Mouse (Mus musculus) neural tube, embryonic 12.5 days (tissue): ENCODE data around the gene Nkx6-2. TPM values are rescaled to one million over a fixed set of nuclear protein-coding genes. Genes with fewer than 3 reads are reported as not detected.
A peak's percentile ranks its signal among the peaks of the same experiment; 100 is the strongest.

Experiments
- ATAC-seq: fragments of 200-750 bp; cut with Nextera tagmentation; 2 replicates; pipeline ENCODE4 v1.8.0; 2017; ENCODE audit warnings: low read depth, mild to moderate bottlenecking, moderate TSS enrichment, moderate library complexity; ENCODE audit not compliant: low FRiP score
- H3K27ac ChIP-seq: fragments of 300-500 bp; sonication (generic); 2 replicates; pipeline ENCODE4 v1.5.1; 2016
- H3K27me3 ChIP-seq: fragments of 300-500 bp; sonication (generic); replicated peaks from 2 replicates; pipeline ENCODE4 v1.6.1; 2016; ENCODE audit warnings: mild to moderate bottlenecking
- H3K36me3 ChIP-seq: fragments of 300-500 bp; sonication (generic); 2 replicates; pipeline ENCODE4 v1.6.1; 2016; ENCODE audit warnings: mild to moderate bottlenecking
- H3K4me1 ChIP-seq: fragments of 300-500 bp; sonication (generic); 2 replicates; pipeline ENCODE4 v1.6.1; 2016
- H3K4me2 ChIP-seq: fragments of 300-500 bp; sonication (generic); replicated peaks from 2 replicates; pipeline ENCODE4 v1.6.1; 2016; ENCODE audit warnings: mild to moderate bottlenecking
- H3K4me3 ChIP-seq: fragments of 300-500 bp; sonication (generic); 2 replicates; pipeline ENCODE4 v1.5.1; 2016
- H3K9ac ChIP-seq: fragments of 300-500 bp; sonication (generic); 2 replicates; pipeline ENCODE4 v1.6.1; 2016; ENCODE audit warnings: mild to moderate bottlenecking
- H3K9me3 ChIP-seq: fragments of 300-500 bp; sonication (generic); 2 replicates; pipeline ENCODE4 v1.6.1; 2016; ENCODE audit warnings: mild to moderate bottlenecking
- WGBS: fragments of 180-500 bp; shearing (Covaris S2); methylation state at CpG from one replicate; pipeline ENCODE4 v1.1.7; 2016; 5-methylcytosine and 5-hydroxymethylcytosine counted together
- polyA plus RNA-seq: library from polyadenylated mRNA; unstranded; fragments of >200 nt; fragmentation: Nextera tagmentation; extraction: Ambion mirVana; gene quantifications from 2 replicates; pipeline ENCODE4 v1.2.1, GENCODE M21; 2016

The Nkx6-2 gene
- polyA plus RNA-seq, 1 experiment from 2014 or later = 10.5 TPM

DNA sequence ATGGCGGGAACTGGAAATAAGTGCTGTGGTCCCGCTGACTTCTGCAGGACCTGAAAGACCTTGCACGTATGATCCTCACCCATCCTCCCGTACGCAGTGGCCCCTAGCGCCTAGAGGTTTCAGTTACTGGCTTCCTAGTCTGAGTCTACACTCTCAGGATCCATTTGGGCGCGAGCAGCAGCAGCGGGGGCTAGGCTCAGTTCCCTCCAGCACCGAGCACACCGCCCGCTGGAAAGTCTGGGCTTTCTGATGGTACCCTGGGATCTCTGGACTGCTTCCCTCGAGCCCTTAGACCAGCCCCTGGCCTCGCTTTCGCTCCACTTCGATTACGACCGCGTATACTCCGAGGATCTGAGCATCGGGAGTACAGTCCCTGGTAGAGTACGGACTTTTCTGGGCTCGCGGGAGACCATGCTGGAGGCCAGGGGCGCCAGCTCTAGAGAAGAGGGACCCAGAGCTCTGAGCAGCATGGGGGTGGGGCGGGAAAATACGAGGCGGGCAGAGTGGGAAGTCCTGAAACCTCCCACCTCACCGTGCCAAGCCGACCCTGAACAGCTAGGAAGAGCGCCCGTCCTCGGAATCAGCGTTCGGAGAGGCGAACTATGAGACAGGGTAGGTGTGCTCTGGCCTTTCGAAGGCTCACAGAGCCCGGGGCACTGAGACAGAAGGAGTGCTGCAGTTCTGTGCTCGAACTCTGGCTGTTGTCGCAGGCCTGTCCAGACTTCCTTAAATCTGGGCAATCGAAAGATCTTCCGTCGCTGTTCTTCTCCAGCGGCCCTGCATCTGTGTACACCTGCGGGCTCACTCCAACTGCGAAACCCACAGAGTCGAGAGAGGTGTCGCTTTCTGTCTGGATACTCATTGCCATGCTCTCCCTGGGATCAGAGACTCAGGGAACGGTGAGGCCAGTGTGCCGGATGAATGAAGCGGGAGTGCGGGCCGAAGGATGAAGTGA lies 1.9 kb upstream of the Nkx6-2 start:
- peaks cover 31% of the 10 kb centered on the region for H3K4me1 ChIP-seq
- H3K9ac ChIP-seq = no peak overlapping the region
- no peak overlapping the region for H3K27ac ChIP-seq
- ATAC-seq = no peak
- under 1% methylated on average over 53 of the region's 53 CpGs for WGBS
- no peaks in the 10 kb centered on the region for H3K36me3 ChIP-seq
- no peak overlapping the region for H3K4me2 ChIP-seq
- H3K4me3 ChIP-seq = no peak overlapping the region
- no peaks in the 10 kb centered on the region for H3K9me3 ChIP-seq
- H3K27me3 ChIP-seq = peaks cover 100% of the 10 kb centered on the region

DNA sequence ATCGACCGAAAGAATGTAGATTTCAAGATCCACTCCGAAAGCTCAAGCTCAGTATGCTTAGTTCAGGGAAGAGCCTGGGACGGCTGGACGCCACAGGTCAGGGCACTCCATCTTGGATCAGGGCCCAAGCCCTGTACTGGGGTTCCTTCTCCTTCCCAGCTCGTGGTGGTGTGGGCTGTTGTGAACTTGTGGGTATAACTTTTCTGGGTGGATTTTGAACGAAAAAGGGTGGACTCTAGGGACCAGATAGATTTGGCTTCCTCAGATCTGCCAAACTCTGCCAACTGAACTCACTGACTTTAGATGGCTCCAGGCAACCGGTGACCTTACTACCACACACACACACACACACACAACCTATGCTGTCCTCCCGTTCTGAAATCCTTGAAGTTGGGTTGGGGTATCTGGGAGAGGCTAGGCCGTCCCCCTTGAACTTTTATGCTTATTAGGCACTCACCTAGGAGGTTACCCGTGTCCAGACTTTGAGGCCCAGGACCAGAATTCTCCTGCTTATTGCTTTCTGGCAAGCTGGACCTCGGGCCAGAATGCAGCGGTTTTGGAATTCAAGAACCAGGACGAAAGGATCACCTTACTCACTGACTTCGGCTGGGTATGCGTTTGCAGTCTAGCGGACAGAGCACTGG lies 619 bp upstream of the Nkx6-2 start:
- Histone ChIP-seq H3K9me3 (no peaks in the 10 kb centered on the region), H3K27ac (no peak overlapping the region), H3K36me3 (no peaks in the 10 kb centered on the region), H3K4me3 (no peak overlapping the region), H3K4me2 (peak overlapping the region; percentile 58; the same call in 1 of the 2 replicates), H3K27me3 (peaks cover 100% of the 10 kb centered on the region), H3K9ac (no peak overlapping the region), H3K4me1 (peaks cover 29% of the 10 kb centered on the region)
- WGBS = 6% methylated on average over 17 of the region's 17 CpGs
- ATAC-seq = no peak

DNA sequence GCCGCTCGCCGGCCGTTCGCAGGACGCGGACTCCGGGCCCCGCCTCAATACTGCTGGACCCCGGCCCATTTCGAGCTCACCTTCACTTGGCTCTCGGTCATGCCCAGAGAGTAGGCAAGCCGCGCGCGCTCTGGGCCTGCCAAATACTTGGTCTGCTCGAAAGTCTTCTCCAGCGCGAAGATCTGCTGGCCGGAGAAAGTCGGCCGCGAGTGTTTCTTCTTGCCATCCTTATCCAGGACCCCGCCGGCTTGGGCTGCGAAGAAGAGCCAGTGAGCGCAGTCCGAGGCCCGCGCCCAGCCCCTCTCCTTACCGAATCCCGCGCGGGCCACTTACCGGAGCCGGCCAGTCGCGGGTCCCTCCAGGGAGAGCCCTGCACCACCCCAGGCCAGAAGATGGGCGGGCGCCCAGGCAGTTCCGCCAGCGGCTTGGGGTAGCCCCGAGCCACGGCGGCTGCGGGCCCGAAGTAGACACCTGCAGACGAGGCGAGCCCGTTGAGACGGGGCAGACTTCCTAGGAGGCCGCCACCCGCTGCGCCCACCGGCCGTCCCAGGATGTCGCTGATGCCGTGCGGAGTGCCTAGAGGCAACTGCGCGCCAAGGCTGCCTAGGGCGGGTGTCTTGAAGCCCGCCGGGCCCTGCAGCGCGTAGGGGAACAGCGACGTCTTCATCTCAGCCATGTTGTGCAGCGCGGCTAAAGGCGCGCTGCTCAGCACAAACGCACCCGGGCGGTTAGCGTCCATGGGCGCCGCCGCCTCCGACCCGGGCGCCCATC lies 611 bp downstream of the Nkx6-2 start:
- Histone ChIP-seq H3K36me3 (no peaks in the 10 kb centered on the region), H3K27me3 (peaks cover 100% of the 10 kb centered on the region), H3K4me3 (peak overlapping the region; percentile 35), H3K9me3 (no peaks in the 10 kb centered on the region), H3K4me2 (peak overlapping the region; percentile 58), H3K27ac (no peak overlapping the region), H3K9ac (0 out of 2 replicates have a peak overlapping the region, but pooled peaks have one; percentile 26), H3K4me1 (peaks cover 21% of the 10 kb centered on the region)
- 0 out of 2 replicates have a peak, but pooled peaks have one; percentile 35 for ATAC-seq
- WGBS = 1% methylated on average over 82 of the region's 82 CpGs

DNA sequence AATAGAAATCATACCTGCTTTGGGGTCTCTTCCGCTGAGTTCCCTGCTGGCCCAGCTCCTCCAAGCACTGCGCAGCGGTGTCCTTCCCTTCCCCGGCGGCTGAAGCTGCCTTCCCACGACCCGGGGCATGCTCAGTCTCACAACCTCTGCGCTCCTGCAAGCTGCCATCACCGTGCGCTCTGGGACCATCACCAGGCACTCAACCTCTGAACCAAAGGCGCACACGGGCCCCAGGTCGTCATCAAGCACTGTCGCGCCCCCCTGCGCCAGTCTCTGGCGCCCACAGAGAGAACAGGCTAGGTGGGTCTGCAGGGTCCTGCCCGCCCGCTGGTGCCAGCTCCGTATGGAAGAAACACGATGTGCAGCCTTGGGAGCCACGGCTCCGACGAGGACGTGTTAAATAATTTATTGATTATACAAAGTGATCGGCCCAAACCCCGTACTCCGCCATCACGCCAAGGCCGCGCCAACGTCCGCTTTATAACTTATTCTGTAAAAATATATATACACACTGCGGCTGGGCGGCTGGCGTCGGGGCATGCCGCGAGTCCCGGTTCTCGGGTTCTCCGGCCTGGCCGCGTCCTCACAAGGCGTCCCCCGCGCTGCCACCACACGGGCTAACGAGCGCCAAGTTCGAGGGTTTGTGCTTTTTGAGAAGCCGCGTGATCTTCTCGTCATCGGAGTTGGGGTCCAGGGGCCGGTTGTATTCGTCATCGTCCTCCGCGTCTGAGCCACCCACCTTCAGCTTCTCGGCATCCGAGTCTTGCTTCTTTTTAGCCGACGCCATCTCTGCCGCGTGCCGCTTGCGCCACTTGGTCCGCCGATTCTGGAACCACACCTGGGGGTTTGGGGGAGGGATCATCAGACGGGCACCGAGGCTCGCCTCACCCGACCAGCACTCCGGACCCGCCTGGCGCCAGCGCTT lies 1.5 kb downstream of the Nkx6-2 start:
- Histone ChIP-seq H3K36me3 (no peaks in the 10 kb centered on the region), H3K9ac (0 out of 2 replicates have a peak overlapping the region, but pooled peaks have one; percentile 26), H3K27me3 (peaks cover 99% of the 10 kb centered on the region), H3K4me2 (peak overlapping the region; percentile 58), H3K9me3 (no peaks in the 10 kb centered on the region), H3K4me1 (peaks cover 25% of the 10 kb centered on the region), H3K4me3 (peak overlapping the region; percentile 35), H3K27ac (no peak overlapping the region)
- WGBS = 1% methylated on average over 78 of the region's 78 CpGs
- no peak for ATAC-seq

DNA sequence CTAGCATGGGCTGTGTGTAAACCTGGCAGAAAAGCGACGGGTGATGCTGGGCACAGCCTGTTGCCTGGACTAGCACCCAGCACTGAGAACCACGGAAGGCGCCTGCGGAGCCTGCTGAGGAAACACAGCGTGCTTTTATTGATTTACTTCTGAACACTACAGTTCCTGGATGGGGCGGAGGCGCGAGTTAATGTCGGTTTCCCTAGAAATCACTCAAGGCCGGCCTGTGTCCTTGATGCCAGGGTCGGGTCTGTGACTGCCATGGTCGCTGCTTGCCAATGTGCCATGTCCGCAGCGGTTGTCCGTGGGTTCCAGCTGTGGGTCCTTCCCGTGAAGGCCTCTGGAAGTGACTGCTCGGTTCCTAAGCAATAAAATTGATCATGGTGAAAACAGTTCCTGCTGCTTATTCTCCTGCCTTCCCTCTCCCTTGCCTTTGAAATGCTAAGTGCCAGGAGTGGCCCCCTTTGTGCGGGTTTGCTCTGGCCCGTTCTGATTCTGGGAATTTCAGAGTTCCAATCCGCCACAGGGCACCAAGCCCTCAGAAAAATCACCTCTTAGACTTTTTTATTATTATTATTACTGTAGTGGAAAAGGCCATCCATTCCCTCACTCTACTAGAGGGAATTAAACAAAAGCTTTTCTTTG lies 3.2 kb downstream of the Nkx6-2 start:
- H3K36me3 ChIP-seq = no peaks in the 10 kb centered on the region
- no peak overlapping the region for H3K27ac ChIP-seq
- no peaks in the 10 kb centered on the region for H3K9me3 ChIP-seq
- peaks cover 98% of the 10 kb centered on the region for H3K27me3 ChIP-seq
- no peak overlapping the region for H3K9ac ChIP-seq
- ATAC-seq = no peak
- WGBS = 30% methylated on average over 21 of the region's 21 CpGs
- peaks cover 25% of the 10 kb centered on the region for H3K4me1 ChIP-seq
- H3K4me3 ChIP-seq = no peak overlapping the region
- H3K4me2 ChIP-seq = no peak overlapping the region

DNA sequence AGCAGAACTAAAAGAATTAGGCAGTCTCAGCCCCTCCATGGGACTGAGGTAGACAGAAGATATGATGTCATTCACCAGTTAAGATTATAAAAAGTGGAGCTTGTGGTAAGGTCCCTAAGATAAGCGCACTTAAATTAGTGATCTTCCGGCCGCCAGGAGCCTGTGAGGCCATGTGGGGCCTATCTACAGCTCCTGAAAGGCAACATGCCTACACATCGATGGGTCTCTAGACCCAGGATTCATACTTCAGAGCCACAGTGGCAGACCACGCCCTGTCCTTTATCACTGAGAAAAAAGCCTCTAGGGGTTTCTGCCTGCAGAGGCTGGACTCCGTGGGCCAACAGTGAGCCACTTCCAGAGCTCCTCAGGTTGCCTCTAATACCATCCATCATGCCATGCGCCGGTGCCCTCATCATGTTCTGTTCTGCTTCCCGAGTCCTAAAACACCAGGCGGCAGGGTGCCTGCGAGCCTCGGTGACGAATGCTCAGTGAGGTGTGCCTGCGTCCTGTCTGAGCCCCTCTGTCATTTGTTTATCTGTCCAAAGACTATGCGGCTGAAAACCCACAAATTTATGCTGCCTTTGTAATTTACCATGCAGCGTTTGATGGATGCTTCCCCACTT lies 6.4 kb downstream of the Nkx6-2 start:
- H3K9ac ChIP-seq = no peak overlapping the region
- ATAC-seq = no peak
- no peaks in the 10 kb centered on the region for H3K36me3 ChIP-seq
- peaks cover 9% of the 10 kb centered on the region; the same call in 1 of the 2 replicates for H3K4me1 ChIP-seq
- 74% methylated on average over 16 of the region's 16 CpGs for WGBS
- H3K4me3 ChIP-seq = no peak overlapping the region
- H3K27me3 ChIP-seq = peaks cover 92% of the 10 kb centered on the region
- no peaks in the 10 kb centered on the region for H3K9me3 ChIP-seq
- H3K27ac ChIP-seq = no peak overlapping the region
- H3K4me2 ChIP-seq = no peak overlapping the region

DNA sequence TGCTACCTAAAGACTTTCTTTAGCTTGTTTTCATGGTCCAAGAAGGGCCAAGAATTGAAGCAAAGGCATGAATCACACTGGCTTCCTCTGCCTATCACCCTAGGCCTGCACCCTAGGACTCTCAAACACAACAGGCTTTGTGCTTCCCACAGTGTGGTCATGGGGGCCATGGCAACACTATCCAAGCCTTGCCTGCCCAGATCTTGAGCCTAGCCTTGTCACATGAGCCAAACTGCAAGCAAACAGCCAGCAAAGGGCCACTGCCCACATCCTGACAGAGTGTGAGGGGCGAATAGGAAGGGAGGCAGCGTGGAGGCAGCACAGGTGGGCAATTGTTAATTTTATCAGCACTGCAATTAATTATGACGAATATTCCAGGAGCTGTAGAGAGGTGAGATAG lies 9.9 kb downstream of the Nkx6-2 start:
- peaks cover 73% of the 10 kb centered on the region for H3K27me3 ChIP-seq
- WGBS = 86% methylated on average over 3 of the region's 3 CpGs

DNA sequence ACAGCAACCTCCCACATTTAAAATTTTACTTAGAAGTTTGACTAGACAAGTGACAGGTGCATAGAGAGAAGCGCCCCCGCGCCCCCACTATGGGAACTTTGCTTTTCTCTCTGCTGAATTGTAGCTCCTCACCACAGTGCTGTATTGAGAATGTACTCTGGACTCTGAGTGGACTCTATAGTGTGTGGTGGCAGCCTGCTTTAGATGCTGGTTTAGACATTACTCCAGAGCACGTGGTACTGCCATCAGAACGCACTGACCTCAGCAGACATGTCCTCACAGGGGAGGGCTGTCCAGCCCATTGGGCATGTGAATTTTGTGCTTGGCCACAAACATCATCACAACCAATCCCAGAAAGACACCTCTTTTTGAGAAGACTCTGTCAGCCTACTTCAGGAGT lies 11.8 kb downstream of the Nkx6-2 start:
- Histone ChIP-seq H3K27me3 (peaks cover 54% of the 10 kb centered on the region), H3K9me3 (no peaks in the 10 kb centered on the region), H3K36me3 (no peaks in the 10 kb centered on the region), H3K4me1 (peaks cover 7% of the 10 kb centered on the region; the same call in 1 of the 2 replicates), H3K4me3 (no peak overlapping the region), H3K4me2 (no peak overlapping the region), H3K9ac (no peak overlapping the region), H3K27ac (no peak overlapping the region)
- 95% methylated on average over 5 of the region's 5 CpGs for WGBS
- no peak for ATAC-seq

More for the DNA sequence above, 9.9 kb downstream of the Nkx6-2 start:
- Histone ChIP-seq H3K9me3 (no peaks in the 10 kb centered on the region), H3K36me3 (no peaks in the 10 kb centered on the region), H3K4me1 (peaks cover 4% of the 10 kb centered on the region; the same call in 1 of the 2 replicates), H3K4me3 (no peak overlapping the region), H3K4me2 (no peak overlapping the region), H3K27ac (no peak overlapping the region), H3K9ac (no peak overlapping the region)
- no peak for ATAC-seq

DNA sequence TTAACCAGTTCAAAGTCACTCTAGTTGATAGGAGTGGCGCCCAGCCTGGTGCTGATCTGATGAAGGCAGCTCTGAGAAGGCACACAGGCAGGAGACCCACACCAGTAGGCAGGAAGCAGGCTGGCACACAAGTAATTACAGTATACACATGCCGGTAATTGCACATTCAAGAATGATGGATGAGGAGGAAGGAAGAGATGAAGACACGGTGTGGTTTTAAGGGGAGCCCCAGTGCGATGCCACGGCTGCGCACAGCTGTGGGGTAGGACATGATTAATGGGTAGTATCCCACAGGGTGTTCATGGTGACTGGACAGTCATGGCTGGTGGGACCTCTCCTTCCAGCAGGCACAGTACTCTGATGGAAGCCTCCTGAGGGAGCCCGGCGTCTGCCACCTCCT lies 16.1 kb downstream of the Nkx6-2 start:
- no peaks in the 10 kb centered on the region for H3K9me3 ChIP-seq
- WGBS = 71% methylated on average over 8 of the region's 8 CpGs
- H3K36me3 ChIP-seq = no peaks in the 10 kb centered on the region
- peaks cover 7% of the 10 kb centered on the region; the same call in 1 of the 2 replicates for H3K4me1 ChIP-seq
- H3K27me3 ChIP-seq = peaks cover 29% of the 10 kb centered on the region
- no peak overlapping the region for H3K4me2 ChIP-seq
- H3K9ac ChIP-seq = no peak overlapping the region
- H3K27ac ChIP-seq = no peak overlapping the region
- H3K4me3 ChIP-seq = no peak overlapping the region
- no peak for ATAC-seq

DNA sequence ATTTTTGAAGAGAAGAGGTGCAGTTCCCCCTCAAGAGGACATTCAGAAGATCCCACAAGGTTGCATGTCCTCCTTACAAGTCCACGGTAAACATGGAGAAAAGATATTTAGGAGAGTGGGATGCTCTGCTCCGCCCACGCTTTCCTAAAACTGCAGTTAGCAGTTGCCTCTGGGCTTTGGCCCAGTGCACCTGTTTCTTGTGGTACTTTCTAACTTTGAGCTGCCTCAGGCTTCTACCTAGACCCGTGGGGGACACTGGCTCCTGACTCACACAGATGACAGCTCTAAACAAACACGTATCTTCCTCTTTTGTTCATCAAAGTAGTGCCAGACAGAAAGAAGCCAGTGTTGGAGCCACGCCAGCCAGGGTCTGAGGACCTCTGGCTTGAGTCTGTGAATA lies 16.6 kb downstream of the Nkx6-2 start:
- H3K9me3 ChIP-seq = no peaks in the 10 kb centered on the region
- H3K4me3 ChIP-seq = no peak overlapping the region
- peaks cover 7% of the 10 kb centered on the region; the same call in 1 of the 2 replicates for H3K4me1 ChIP-seq
- WGBS = 76% methylated on average over 6 of the region's 6 CpGs
- no peak overlapping the region for H3K9ac ChIP-seq
- H3K27me3 ChIP-seq = peaks cover 29% of the 10 kb centered on the region
- no peak overlapping the region for H3K27ac ChIP-seq
- H3K4me2 ChIP-seq = no peak overlapping the region
- no peaks in the 10 kb centered on the region for H3K36me3 ChIP-seq
- ATAC-seq = no peak
